Mouse (Mus musculus) intestine, postnatal 0 days (tissue): ENCODE measurements at regions not wholly inside any gene's neighbourhood (a gene's known extent, or its start where the extent isn't known, plus 50 kb on each side); places are given as distances from the start of the nearest gene placed in this dataset.

Source experiments
- ATAC-seq: fragments of 200-750 bp; cut with Nextera tagmentation; 2 replicates; pipeline ENCODE4 v1.8.0; 2017; ENCODE audit warnings: mild to moderate bottlenecking, moderate TSS enrichment, moderate library complexity
- H3K27ac ChIP-seq: fragments of 300-500 bp; sonication (generic); 2 replicates; pipeline ENCODE4 v1.5.1; 2014; ENCODE audit warnings: mild to moderate bottlenecking, low read depth, low read length, moderate library complexity
- H3K27me3 ChIP-seq: fragments of 300-500 bp; sonication (generic); replicated peaks from 2 replicates; pipeline ENCODE4 v1.6.1; 2014; ENCODE audit warnings: low read length, mixed read lengths; ENCODE audit not compliant: control insufficient read depth, insufficient read depth
- H3K36me3 ChIP-seq: fragments of 300-500 bp; sonication (generic); 2 replicates; pipeline ENCODE4 v1.6.1; 2014; ENCODE audit warnings: mild to moderate bottlenecking, moderate library complexity; ENCODE audit not compliant: control insufficient read depth, insufficient read depth
- H3K4me1 ChIP-seq: fragments of 300-500 bp; sonication (generic); replicated peaks from 2 replicates; pipeline ENCODE4 v1.6.1; 2014; ENCODE audit warnings: antibody characterized with exemption, low read length, mixed read lengths; ENCODE audit not compliant: control insufficient read depth, insufficient read depth
- H3K4me2 ChIP-seq: fragments of 300-500 bp; sonication (generic); replicated peaks from 2 replicates; pipeline ENCODE4 v1.6.1; 2014; ENCODE audit warnings: low read depth, mild to moderate bottlenecking, moderate library complexity
- H3K4me3 ChIP-seq: fragments of 300-500 bp; sonication (generic); 2 replicates; pipeline ENCODE4 v1.5.1; 2014; ENCODE audit warnings: low read depth, low read length
- H3K9ac ChIP-seq: fragments of 300-500 bp; sonication (generic); 2 replicates; pipeline ENCODE4 v1.6.1; 2014; ENCODE audit warnings: mild to moderate bottlenecking, low read depth, low read length
- H3K9me3 ChIP-seq: fragments of 300-500 bp; sonication (generic); 2 replicates; pipeline ENCODE4 v1.6.1; 2016; ENCODE audit warnings: mixed run types; ENCODE audit not compliant: control insufficient read depth
- CTCF ChIP-seq: sonication (generic); IDR thresholded peaks from 2 replicates; pipeline ENCODE4 v1.5.1; 2016; ENCODE audit warnings: low read depth, mild to moderate bottlenecking, control low read depth, antibody characterized with exemption, moderate library complexity
- WGBS: fragments of 180-500 bp; shearing (Covaris S2); extraction: QIAGEN DNeasy Blood & Tissue Kit; methylation state at CpG from one replicate; pipeline ENCODE4 v1.1.7; 2014; 5-methylcytosine and 5-hydroxymethylcytosine counted together

DNA sequence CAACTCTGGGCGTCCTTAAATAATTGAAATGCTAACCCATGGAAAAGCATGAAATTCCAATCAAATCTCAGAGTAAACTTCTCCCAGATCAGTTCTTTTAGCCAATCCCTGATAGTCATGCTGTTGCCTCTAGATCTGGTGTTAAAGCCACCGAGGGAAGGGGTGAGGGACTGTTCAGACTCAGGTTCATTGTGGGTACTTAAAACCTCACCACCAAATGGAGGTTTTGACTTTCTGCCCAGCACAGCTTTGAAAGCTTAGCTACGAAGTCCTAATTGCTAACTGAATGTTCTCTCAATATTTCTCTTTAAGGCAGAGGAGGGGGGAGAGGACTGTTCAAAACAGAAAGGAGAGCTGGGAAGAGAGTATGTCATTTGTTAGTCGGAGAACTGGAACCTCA, 517.9 kb upstream of the Sox9 start:
- no peak for TF ChIP-seq CTCF
- Histone ChIP-seq H3K9me3 (no peaks in the 10 kb centered on the region), H3K4me1 (no peaks in the 10 kb centered on the region), H3K27ac (no peak overlapping the region), H3K4me3 (no peak overlapping the region), H3K9ac (no peak overlapping the region), H3K27me3 (no peaks in the 10 kb centered on the region), H3K36me3 (no peaks in the 10 kb centered on the region), H3K4me2 (no peak overlapping the region)
- WGBS, result 65% methylated on average over 4 of the region's 4 CpGs
- no peak for ATAC-seq

DNA sequence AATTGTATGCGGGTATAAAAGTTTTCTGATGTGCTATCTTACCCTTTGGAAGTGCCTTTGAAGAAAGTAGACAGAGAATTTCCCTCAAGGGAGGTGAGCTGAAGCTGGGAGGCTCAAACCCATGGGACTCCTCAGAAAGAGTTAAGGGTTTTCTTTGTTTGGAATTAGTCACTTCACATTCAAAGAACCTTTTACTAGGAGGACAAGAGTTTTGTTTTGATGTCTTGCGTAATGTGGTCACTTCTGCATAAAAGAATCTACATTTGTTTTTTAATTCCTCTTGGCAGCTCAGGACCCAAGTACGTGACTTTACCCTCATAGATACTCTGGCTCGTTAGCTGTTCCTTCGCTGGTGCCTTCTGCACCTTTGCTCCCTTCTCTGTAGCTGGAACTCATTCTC, 511.1 kb upstream of the Sox9 start:
- H3K36me3 ChIP-seq, result no peaks in the 10 kb centered on the region
- H3K4me2 ChIP-seq, result no peak overlapping the region
- ATAC-seq, result no peak
- H3K4me1 ChIP-seq, result no peaks in the 10 kb centered on the region
- WGBS, result 87% methylated on average over 5 of the region's 5 CpGs
- no peaks in the 10 kb centered on the region for H3K27me3 ChIP-seq
- H3K9me3 ChIP-seq, result no peaks in the 10 kb centered on the region
- H3K9ac ChIP-seq, result no peak overlapping the region
- TF ChIP-seq CTCF, result no peak
- H3K4me3 ChIP-seq, result no peak overlapping the region
- no peak overlapping the region for H3K27ac ChIP-seq

DNA sequence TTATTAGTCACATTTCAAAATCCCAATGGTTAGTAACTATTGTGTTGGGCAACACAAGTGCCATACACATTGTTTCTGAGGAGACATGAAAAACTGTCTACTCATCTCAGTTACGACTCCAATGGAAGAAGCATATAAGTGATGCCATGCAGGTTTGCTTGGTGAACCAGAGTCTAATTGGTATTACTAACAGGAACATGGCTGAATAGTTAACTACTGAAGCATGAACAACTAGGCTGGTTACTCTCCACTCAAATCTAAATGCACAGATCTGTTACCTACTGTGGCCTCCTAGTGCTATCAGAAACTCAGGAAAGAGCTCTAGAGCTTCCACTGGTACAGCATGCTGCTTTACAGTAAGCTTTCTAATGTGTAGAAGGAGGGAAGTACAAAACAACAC, 503.5 kb upstream of the Sox9 start:
- Histone ChIP-seq H3K4me1 (no peaks in the 10 kb centered on the region), H3K27ac (no peak overlapping the region), H3K27me3 (no peaks in the 10 kb centered on the region), H3K4me2 (no peak overlapping the region), H3K9ac (no peak overlapping the region), H3K36me3 (no peaks in the 10 kb centered on the region), H3K9me3 (no peaks in the 10 kb centered on the region), H3K4me3 (no peak overlapping the region)
- 84% methylated on average over 1 of the region's 1 CpGs for WGBS
- no peak for TF ChIP-seq CTCF
- no peak for ATAC-seq

DNA sequence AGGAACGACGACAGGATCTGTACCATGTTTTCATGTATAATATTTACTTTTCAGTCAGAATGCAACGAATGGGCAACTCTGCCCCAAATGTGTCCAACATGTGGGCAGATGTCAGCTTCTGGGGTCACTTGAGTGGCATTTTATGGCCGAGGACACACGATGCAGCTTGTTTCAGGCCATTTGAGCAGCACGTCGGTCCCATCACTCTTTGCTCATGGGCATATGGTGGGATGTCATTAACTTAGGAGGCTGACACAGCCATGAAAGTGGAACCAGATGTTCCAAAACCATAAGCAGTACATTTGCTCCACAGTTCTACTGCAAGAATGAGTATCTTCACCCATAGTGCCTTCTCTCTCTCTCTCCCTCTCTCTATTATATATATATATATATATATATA, 499.1 kb upstream of the Sox9 start:
- Histone ChIP-seq H3K4me3 (no peak overlapping the region), H3K9me3 (no peaks in the 10 kb centered on the region), H3K9ac (no peak overlapping the region), H3K27me3 (no peaks in the 10 kb centered on the region), H3K4me2 (no peak overlapping the region), H3K27ac (no peak overlapping the region), H3K36me3 (no peaks in the 10 kb centered on the region), H3K4me1 (no peaks in the 10 kb centered on the region)
- ATAC-seq, result no peak
- TF ChIP-seq CTCF, result no peak
- WGBS, result 86% methylated on average over 7 of the region's 7 CpGs

DNA sequence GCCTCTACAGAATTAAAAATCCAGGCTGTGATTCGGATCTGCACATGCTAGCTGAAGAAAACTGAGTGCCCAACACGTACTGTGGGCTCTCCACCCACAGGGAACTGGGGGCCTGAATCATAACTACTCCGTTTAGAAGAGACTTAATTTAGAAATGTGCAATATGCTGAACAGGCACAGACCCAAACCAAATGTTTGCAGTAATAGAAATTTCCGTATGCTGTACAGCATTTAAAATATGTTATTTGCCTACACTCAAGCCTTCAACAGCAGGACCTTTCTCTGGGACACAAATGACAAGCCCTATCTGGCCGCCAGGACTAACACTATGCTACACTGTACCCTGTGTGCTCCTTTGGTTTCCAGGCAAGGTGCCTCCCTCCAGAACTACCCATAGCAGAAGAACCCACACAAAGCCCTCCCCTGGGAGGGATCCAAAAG, 483.1 kb upstream of the Sox9 start:
- Histone ChIP-seq H3K4me3 (no peak overlapping the region), H3K4me1 (no peaks in the 10 kb centered on the region), H3K9ac (no peak overlapping the region), H3K4me2 (no peak overlapping the region), H3K9me3 (no peaks in the 10 kb centered on the region), H3K27ac (no peak overlapping the region), H3K36me3 (no peaks in the 10 kb centered on the region), H3K27me3 (no peaks in the 10 kb centered on the region)
- no peak for TF ChIP-seq CTCF
- 74% methylated on average over 5 of the region's 5 CpGs for WGBS
- no peak for ATAC-seq

DNA sequence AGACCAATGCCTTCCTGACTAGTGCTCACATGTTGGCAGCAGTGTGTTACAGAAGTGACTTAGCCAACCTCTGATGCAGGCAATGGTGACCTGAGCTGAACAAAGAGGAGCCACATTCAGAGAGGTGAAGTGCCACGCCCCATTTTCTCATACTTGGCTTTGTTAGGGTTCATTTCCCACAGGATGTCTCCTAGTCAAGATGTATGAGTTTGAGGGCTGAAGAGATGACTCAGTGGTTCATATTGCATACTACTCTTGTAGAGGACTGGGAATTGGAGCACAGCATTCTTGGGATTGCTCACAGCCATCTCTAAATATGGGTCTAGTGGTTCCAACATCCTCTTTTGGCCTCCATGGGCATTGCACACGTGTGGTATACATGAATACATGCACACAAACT, 478.9 kb upstream of the Sox9 start:
- H3K27ac ChIP-seq, result no peak overlapping the region
- TF ChIP-seq CTCF, result no peak
- no peaks in the 10 kb centered on the region for H3K36me3 ChIP-seq
- no peak for ATAC-seq
- 82% methylated on average over 2 of the region's 2 CpGs for WGBS
- H3K4me3 ChIP-seq, result no peak overlapping the region
- no peak overlapping the region for H3K4me2 ChIP-seq
- no peaks in the 10 kb centered on the region for H3K4me1 ChIP-seq
- no peaks in the 10 kb centered on the region for H3K9me3 ChIP-seq
- H3K9ac ChIP-seq, result no peak overlapping the region
- H3K27me3 ChIP-seq, result no peaks in the 10 kb centered on the region

DNA sequence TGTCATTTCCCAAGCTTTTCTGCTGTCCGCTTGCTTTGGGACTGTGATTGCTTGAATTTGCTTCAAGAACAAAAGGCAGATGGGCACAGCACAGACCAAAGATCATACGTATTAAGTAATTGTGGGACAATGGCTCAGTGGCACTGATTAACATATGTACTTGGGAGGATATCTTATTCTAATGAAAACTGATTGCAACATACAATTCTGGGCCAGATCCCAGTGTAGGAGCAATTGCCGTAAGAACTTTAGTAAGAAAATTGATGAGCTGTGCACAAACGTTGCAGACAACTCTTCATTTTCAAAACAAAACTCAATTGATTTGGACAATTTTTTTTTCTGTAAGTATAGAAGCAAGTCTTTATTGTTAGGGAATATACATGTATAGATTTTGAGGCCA, 456.2 kb upstream of the Sox9 start:
- no peaks in the 10 kb centered on the region for H3K27me3 ChIP-seq
- ATAC-seq, result no peak
- no peaks in the 10 kb centered on the region for H3K36me3 ChIP-seq
- 83% methylated on average over 4 of the region's 4 CpGs for WGBS
- H3K4me1 ChIP-seq, result 0 out of 2 replicates have a peak, but pooled peaks cover 3% of the 10 kb centered on the region
- H3K9ac ChIP-seq, result no peak overlapping the region
- no peak overlapping the region for H3K4me3 ChIP-seq
- no peak overlapping the region for H3K4me2 ChIP-seq
- H3K9me3 ChIP-seq, result no peaks in the 10 kb centered on the region
- no peak overlapping the region for H3K27ac ChIP-seq
- no peak for TF ChIP-seq CTCF
